Comparison of ENCODE assay signal across 8 mouse cellular contexts in genomic region chr5:67606916-67607803, GRCm38 (mm10). TPM values are rescaled to one million over a fixed set of nuclear protein-coding genes. Genes with fewer than 3 reads are reported as not detected.
A peak's percentile ranks its signal among the peaks of the same experiment; 100 is the strongest.
DNase-seq lines count a peak whose midpoint lies in the region; ATAC-seq and TF ChIP-seq lines count a peak whose summit lies in the region.

No protein-coding gene starts in this region.

- peaks cover 73% of the 10 kb centered on the region for H3K27me3 ChIP-seq in lung, embryonic 15.5 days
- peaks cover 47% of the 10 kb centered on the region for H3K27me3 ChIP-seq in forebrain, embryonic 14.5 days (replicated peaks; ENCODE audit: control insufficient read depth, insufficient read depth, low read length)
- H3K27me3 ChIP-seq in hindbrain, postnatal 0 days (ENCODE audit: insufficient read depth, low read length): peaks cover 55% of the 10 kb centered on the region
- peaks cover 64% of the 10 kb centered on the region for H3K27me3 ChIP-seq in liver, embryonic 14.5 days (ENCODE audit: control insufficient read depth, insufficient read depth, low read length)

- TF ChIP-seq EP300 in liver, embryonic 14.5 days (IDR thresholded peaks at IDR 0.05; ENCODE audit: low read depth): no peak

- H3K4me1 ChIP-seq in lung, embryonic 15.5 days: peaks cover 26% of the 10 kb centered on the region
- peaks cover 4% of the 10 kb centered on the region for H3K4me1 ChIP-seq in brown adipose tissue, adult 24 weeks (ENCODE audit: control insufficient read depth, insufficient read depth, insufficient read length, low read length)
- H3K4me1 ChIP-seq in forebrain, embryonic 14.5 days (ENCODE audit: control insufficient read depth, insufficient read depth, low read length): peaks cover 14% of the 10 kb centered on the region
- H3K4me1 ChIP-seq in hindbrain, postnatal 0 days (ENCODE audit: insufficient read depth, low read length): 0 out of 2 replicates have a peak, but pooled peaks cover 7% of the 10 kb centered on the region
- no peaks in the 10 kb centered on the region for H3K4me1 ChIP-seq in liver, embryonic 14.5 days (replicated peaks; ENCODE audit: control insufficient read depth in 2 of 2, insufficient read depth in 2 of 2, low read length in 1 of 2)

- peak; percentile 33; the same call in 1 of the 2 replicates for ATAC-seq in lung, embryonic 15.5 days (ENCODE audit: borderline replicate concordance, extremely low read depth, low FRiP score, low TSS enrichment)
- ATAC-seq in forebrain, embryonic 14.5 days: peak; percentile 36; the same call in 1 of the 2 replicates
- peak; percentile 16; the same call in 1 of the 2 replicates for ATAC-seq in hindbrain, postnatal 0 days
- no peak for ATAC-seq in liver, embryonic 14.5 days (ENCODE audit: insufficient read depth)
- no peak for ATAC-seq in erythroblast, adult 5-6 weeks (replicated peaks; ENCODE audit: low FRiP score, poor library complexity, severe bottlenecking)

- no peak for DNase-seq in lung, adult 18-20 months
- DNase-seq in forebrain, embryonic 14.5 days (ENCODE audit: low spot score): peak; percentile 46
- DNase-seq in hindbrain, postnatal 0 days (ENCODE audit: low spot score): peak; percentile 13
- DNase-seq in liver, embryonic 14.5 days (ENCODE audit: low read depth in 3 of 3, low spot score in 3 of 3): no peak
- peak; percentile 64 for DNase-seq in retina, embryonic 14.5 days (ENCODE audit: low spot score)

- no peaks in the 10 kb centered on the region for H3K9me3 ChIP-seq in lung, embryonic 15.5 days
- H3K9me3 ChIP-seq in forebrain, embryonic 14.5 days (replicated peaks; ENCODE audit: control insufficient read depth, low read length): no peaks in the 10 kb centered on the region
- H3K9me3 ChIP-seq in hindbrain, postnatal 0 days (ENCODE audit: low read length): no peaks in the 10 kb centered on the region
- no peaks in the 10 kb centered on the region for H3K9me3 ChIP-seq in liver, embryonic 14.5 days (ENCODE audit: control insufficient read depth, low read length)

- peak overlapping the region; percentile 48 for H3K4me3 ChIP-seq in lung, embryonic 15.5 days
- peak overlapping the region; percentile 56 for H3K4me3 ChIP-seq in brown adipose tissue, adult 24 weeks (ENCODE audit: insufficient read depth, low read depth, low read length)
- H3K4me3 ChIP-seq in forebrain, embryonic 14.5 days (ENCODE audit: low read depth, low read length): peak overlapping the region; percentile 48
- peak overlapping the region; percentile 42 for H3K4me3 ChIP-seq in hindbrain, postnatal 0 days (ENCODE audit: low read length)
- peak overlapping the region; percentile 6 to 48; a peak in 3 of 4 replicates for H3K4me3 ChIP-seq in liver, embryonic 14.5 days (ENCODE audit: insufficient read depth in 1 of 2, low read depth in 2 of 2, low read length in 2 of 2)

- H3K9ac ChIP-seq in lung, embryonic 15.5 days: peak overlapping the region; percentile 43; the same call in 1 of the 2 replicates
- H3K9ac ChIP-seq in forebrain, embryonic 14.5 days (ENCODE audit: low read length): peak overlapping the region; percentile 48
- H3K9ac ChIP-seq in hindbrain, postnatal 0 days (replicated peaks; ENCODE audit: low read length): no peak overlapping the region
- no peak overlapping the region for H3K9ac ChIP-seq in liver, embryonic 14.5 days (replicated peaks)

- H3K36me3 ChIP-seq in lung, embryonic 15.5 days: no peaks in the 10 kb centered on the region
- H3K36me3 ChIP-seq in forebrain, embryonic 14.5 days (ENCODE audit: control insufficient read depth, insufficient read depth, low read length): no peaks in the 10 kb centered on the region
- H3K36me3 ChIP-seq in hindbrain, postnatal 0 days (ENCODE audit: insufficient read depth, low read length): no peaks in the 10 kb centered on the region
- H3K36me3 ChIP-seq in liver, embryonic 14.5 days (replicated peaks; ENCODE audit: control insufficient read depth, insufficient read depth, low read depth): no peaks in the 10 kb centered on the region

- no peak for TF ChIP-seq CTCF in hindbrain, postnatal 0 days (IDR thresholded peaks at IDR 0.05; ENCODE audit: low read depth)
- TF ChIP-seq CTCF in liver, embryonic 14.5 days (IDR thresholded peaks at IDR 0.05; ENCODE audit: low read depth): peak; percentile 20; the same call in 1 of the 2 replicates

- H3K27ac ChIP-seq in lung, embryonic 15.5 days: no peak overlapping the region
- no peak overlapping the region for H3K27ac ChIP-seq in brown adipose tissue, adult 24 weeks (replicated peaks; ENCODE audit: low read depth, low read length)
- H3K27ac ChIP-seq in forebrain, embryonic 14.5 days (ENCODE audit: low read depth, low read length): no peak overlapping the region
- H3K27ac ChIP-seq in hindbrain, postnatal 0 days: no peak overlapping the region
- no peak overlapping the region for H3K27ac ChIP-seq in liver, embryonic 14.5 days

- H3K4me2 ChIP-seq in lung, embryonic 15.5 days: peak overlapping the region; percentile 97
- H3K4me2 ChIP-seq in forebrain, embryonic 14.5 days (ENCODE audit: low read length): peak overlapping the region; percentile 88
- H3K4me2 ChIP-seq in hindbrain, postnatal 0 days (ENCODE audit: low read depth, low read length): peak overlapping the region; percentile 64
- H3K4me2 ChIP-seq in liver, embryonic 14.5 days (ENCODE audit: low read depth): peak overlapping the region; percentile 56

- WGBS in lung, embryonic 15.5 days: 2% methylated on average over 66 of the region's 66 CpGs
- under 1% methylated on average over 66 of the region's 66 CpGs for WGBS in forebrain, embryonic 14.5 days
- under 1% methylated on average over 65 of the region's 66 CpGs for WGBS in hindbrain, postnatal 0 days
- 2% methylated on average over 66 of the region's 66 CpGs for WGBS in liver, embryonic 14.5 days (ENCODE audit: insufficient replicate concordance)

RNA-seq across cellular contexts. Expression of gene Shisa3, which starts 0.5 kb away (rescaled TPM):
- polyA plus RNA-seq in lung, embryonic 15.5 days (2015; fragmentation: Nextera tagmentation; extraction: Ambion mirVana): 2.8 and 3.1 TPM in 2 replicates
- polyA plus RNA-seq in brown adipose tissue, adult 24 weeks (2012; ENCODE audit: insufficient read depth, insufficient read length, missing spikeins): not detected in 2 replicates
- 0.04 and 0.80 TPM in 2 replicates for polyA plus RNA-seq in forebrain, embryonic 14.5 days (2014; fragmentation: Nextera tagmentation; extraction: Ambion mirVana)
- 3.1 and 3.2 TPM in 2 replicates for total RNA-seq in hindbrain, postnatal 0 days (2014; rRNA removed)
- 1.4 and 1.6 TPM in 2 replicates for polyA plus RNA-seq in hindbrain, postnatal 0 days (2015; fragmentation: Nextera tagmentation; extraction: Ambion mirVana)
- polyA plus RNA-seq in liver, embryonic 14.5 days (2012; rRNA removed): 0.55 and 0.68 TPM in 2 replicates
- polyA plus RNA-seq in liver, embryonic 14.5 days (2014; fragmentation: Nextera tagmentation; extraction: Ambion mirVana): 0.55 and 0.64 TPM in 2 replicates
- not detected in 2 replicates for total RNA-seq in erythroblast, adult 5-6 weeks (2015; ENCODE audit: low replicate concordance)
- total RNA-seq in erythroblast, adult 5-6 weeks (2017; ENCODE audit: low replicate concordance): 0.28 TPM in 1 of 2 replicates, not detected in the other

Comparison
In these comparisons a context has a peak if more than half of its experiments do, and no peak if none do; other contexts are left out.
1. ATAC-seq: peak in lung, embryonic 15.5 days (single experiment), forebrain, embryonic 14.5 days (single experiment) and hindbrain, postnatal 0 days (single experiment); none in liver, embryonic 14.5 days (single experiment) and erythroblast, adult 5-6 weeks (single experiment).
2. H3K9ac ChIP-seq: peak in lung, embryonic 15.5 days (single experiment) and forebrain, embryonic 14.5 days (single experiment); none in hindbrain, postnatal 0 days (single experiment) and liver, embryonic 14.5 days (single experiment).
3. DNase-seq: peak in forebrain, embryonic 14.5 days (single experiment), hindbrain, postnatal 0 days (single experiment) and retina, embryonic 14.5 days (single experiment); none in lung, adult 18-20 months (0 of 2) and liver, embryonic 14.5 days (0 of 3).
4. Peak in every context shown above with its lines, with median percentiles within 50 percentile points of each other: H3K4me2 ChIP-seq and H3K4me3 ChIP-seq.